Mouse (Mus musculus) bone marrow macrophage, adult 2 months (primary cell): ENCODE results near the gene Tma7.

Experiments used
- CTCF ChIP-seq: IDR thresholded peaks from 2 replicates; pipeline ENCODE4 v1.5.1; 2012; ENCODE audit warnings: low read depth, mild to moderate bottlenecking, low read length, moderate library complexity
- POLR2A ChIP-seq: IDR thresholded peaks from 2 replicates; pipeline ENCODE4 v1.6.1; 2012; ENCODE audit warnings: mild to moderate bottlenecking, low read depth, low read length, borderline replicate concordance

GRCm38 (mm10) chr9:109051011-109051501 is 31.3 kb downstream of the Tma7 start:
- no peak for TF ChIP-seq CTCF
- no peak for TF ChIP-seq POLR2A
